Mouse (Mus musculus): ENCODE measurements at regions not wholly inside any gene's neighbourhood (a gene's known extent, or its start where the extent isn't known, plus 50 kb on each side); places are given as distances from the start of the nearest gene placed in this dataset.
"Not testable (repeated sequence)": the region's sequence is repeated elsewhere in the genome, so short reads cannot be mapped to it uniquely, and the experiment has no call there.

DNA sequence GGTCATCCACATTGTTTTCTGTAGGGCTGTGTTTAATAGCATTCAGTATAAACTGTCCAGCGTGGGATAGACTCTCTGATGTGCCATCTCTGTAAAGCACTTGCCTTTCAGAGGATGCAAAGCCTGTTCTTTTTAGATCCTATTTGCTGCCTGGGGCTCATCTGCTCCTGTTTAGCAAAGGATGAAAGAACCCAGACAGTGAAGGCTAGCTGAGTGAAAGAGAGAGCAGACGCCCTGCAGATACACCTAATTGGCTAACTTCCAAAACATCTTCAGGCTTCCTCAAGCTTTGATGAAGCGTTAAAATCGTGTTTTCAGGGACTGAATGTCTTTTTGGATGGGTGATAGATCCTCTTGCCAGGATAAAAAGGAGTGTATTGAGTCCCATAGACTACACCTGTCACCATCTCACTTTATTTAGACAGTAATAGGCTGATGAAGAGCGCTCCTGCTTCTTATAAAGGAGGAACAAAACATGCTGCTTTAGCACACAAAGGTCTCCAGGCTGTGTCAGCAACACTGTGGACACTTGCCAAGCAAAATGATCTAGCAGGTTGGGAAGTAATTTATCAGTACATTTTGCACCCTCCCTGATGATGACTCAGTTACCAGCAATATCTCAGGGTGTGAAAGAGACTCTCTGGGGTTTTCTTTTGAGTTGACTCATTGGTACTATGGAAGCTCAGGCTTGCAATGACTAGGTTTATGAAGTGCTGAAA lies 4717.3 kb downstream of the 9330182O14Rik start:
- H3K9ac ChIP-seq: no peak overlapping the region
- WGBS: 47% methylated on average over 5 of the region's 5 CpGs
- H3K36me3 ChIP-seq: no peaks in the 10 kb centered on the region
- no peaks in the 10 kb centered on the region for H3K9me3 ChIP-seq
- no peaks in the 10 kb centered on the region for H3K4me1 ChIP-seq (replicated peaks)
- H3K4me3 ChIP-seq (replicated peaks): no peak overlapping the region
- no peak overlapping the region for H3K4me2 ChIP-seq (replicated peaks)
- no peaks in the 10 kb centered on the region for H3K27me3 ChIP-seq (replicated peaks)
- no peak overlapping the region for H3K27ac ChIP-seq
- ATAC-seq: no peak

DNA sequence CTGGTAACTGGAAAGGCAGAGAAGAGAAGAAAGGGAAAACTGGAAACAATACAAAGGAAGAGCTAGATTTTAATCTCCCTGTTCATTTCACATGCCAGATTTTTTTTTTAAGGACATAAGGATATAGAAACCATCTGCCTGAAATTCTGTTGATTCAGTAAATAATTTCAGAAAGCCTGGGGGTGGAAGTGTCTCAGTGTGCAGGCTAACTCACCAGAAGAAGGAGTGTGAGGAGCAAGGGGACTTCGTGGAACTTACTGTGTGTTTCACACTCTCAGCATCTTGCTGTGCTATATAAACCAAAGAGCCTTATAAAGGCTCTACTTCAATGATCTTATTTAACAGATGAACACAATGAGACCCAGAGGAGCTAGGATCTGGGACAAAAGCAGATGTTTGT lies 4722.9 kb downstream of the 9330182O14Rik start:
- Histone ChIP-seq H3K4me1 (replicated peaks) (no peaks in the 10 kb centered on the region), H3K27me3 (replicated peaks) (no peaks in the 10 kb centered on the region), H3K27ac (no peak overlapping the region), H3K9ac (no peak overlapping the region), H3K4me2 (replicated peaks) (no peak overlapping the region), H3K36me3 (no peaks in the 10 kb centered on the region), H3K9me3 (no peaks in the 10 kb centered on the region), H3K4me3 (replicated peaks) (no peak overlapping the region)
- 50% methylated on average over 1 of the region's 1 CpGs for WGBS
- no peak for ATAC-seq

DNA sequence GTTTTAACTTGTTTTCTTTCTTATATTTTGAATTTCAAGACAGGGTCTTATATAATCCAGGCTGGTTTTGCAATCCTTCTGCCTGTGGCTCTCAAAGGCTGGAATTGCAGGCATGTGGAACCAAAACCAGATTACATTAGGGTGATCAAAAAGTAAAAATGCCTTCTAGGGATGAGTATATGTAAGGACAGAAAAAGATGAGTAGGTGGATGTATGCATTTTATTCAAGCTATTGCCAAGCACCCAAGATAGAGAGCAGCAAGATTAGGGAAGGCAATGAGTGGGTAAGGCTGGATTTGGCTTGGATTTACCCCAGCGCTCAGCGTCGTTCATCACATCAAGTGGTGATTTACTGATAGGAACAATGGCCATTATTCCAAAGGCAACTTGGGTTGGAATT lies 4725.2 kb downstream of the 9330182O14Rik start:
- Histone ChIP-seq H3K9me3 (no peaks in the 10 kb centered on the region), H3K36me3 (no peaks in the 10 kb centered on the region), H3K9ac (no peak overlapping the region), H3K27me3 (replicated peaks) (no peaks in the 10 kb centered on the region), H3K4me1 (replicated peaks) (no peaks in the 10 kb centered on the region), H3K27ac (no peak overlapping the region), H3K4me3 (replicated peaks) (no peak overlapping the region), H3K4me2 (replicated peaks) (no peak overlapping the region)
- ATAC-seq: no peak
- WGBS: 83% methylated on average over 3 of the region's 3 CpGs

DNA sequence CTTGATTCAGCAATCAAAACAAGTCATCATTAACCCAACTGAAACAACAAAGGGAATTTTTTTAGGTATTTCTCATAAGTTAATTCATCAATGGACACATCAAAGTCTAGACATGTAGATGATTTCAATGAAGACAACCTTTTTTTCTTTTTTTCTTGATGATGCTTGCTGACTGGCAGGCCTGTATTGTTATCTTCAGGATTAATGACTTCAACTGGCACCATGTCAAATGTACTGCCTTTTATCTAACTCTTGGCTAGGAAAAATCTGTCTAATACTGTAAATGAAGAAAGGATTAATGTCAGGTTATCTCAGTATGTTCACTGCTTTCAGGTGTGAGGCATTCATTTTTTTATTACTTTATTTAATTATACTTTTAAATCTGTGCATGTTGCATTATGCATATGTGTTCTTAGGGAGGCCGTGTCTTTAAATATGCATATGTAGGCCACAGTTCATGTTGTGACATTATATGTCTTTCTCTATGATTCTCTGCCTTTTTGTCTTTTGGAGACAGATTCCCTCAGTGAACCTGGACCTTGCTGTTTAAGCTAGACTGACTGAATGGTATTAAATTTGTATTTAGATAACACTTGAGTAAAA lies 4726.1 kb downstream of the 9330182O14Rik start:
- H3K4me1 ChIP-seq (replicated peaks): no peaks in the 10 kb centered on the region
- no peak overlapping the region for H3K4me3 ChIP-seq (replicated peaks)
- no peak overlapping the region for H3K27ac ChIP-seq
- 84% methylated on average over 1 of the region's 1 CpGs for WGBS
- H3K9ac ChIP-seq: no peak overlapping the region
- no peak overlapping the region for H3K4me2 ChIP-seq (replicated peaks)
- H3K27me3 ChIP-seq (replicated peaks): no peaks in the 10 kb centered on the region
- ATAC-seq: no peak
- no peaks in the 10 kb centered on the region for H3K36me3 ChIP-seq
- H3K9me3 ChIP-seq: no peaks in the 10 kb centered on the region

DNA sequence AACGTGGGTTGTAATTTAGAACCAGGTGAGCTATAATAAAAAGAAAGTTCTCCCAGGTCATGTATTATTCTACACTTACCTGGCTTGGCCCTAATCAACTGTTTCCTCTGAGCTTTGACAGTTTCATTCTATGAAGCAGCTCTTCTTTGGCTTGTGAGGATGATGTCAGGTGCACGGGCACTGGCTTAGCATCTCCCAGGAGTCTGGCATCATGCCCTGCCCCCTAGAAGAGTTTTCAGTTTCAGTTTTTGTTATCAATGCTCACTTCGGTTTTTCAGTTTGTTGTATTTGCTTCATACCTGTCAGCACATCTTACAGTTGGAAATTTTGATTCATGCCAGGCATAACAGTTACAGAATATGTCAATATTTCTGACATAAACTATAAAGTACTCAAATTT lies 4734.4 kb downstream of the 9330182O14Rik start:
- Histone ChIP-seq H3K27ac (no peak overlapping the region), H3K4me2 (replicated peaks) (no peak overlapping the region), H3K9me3 (no peaks in the 10 kb centered on the region), H3K36me3 (no peaks in the 10 kb centered on the region), H3K27me3 (replicated peaks) (no peaks in the 10 kb centered on the region), H3K4me1 (replicated peaks) (no peaks in the 10 kb centered on the region), H3K9ac (no peak overlapping the region), H3K4me3 (replicated peaks) (no peak overlapping the region)
- ATAC-seq: no peak
- 78% methylated on average over 3 of the region's 3 CpGs for WGBS

DNA sequence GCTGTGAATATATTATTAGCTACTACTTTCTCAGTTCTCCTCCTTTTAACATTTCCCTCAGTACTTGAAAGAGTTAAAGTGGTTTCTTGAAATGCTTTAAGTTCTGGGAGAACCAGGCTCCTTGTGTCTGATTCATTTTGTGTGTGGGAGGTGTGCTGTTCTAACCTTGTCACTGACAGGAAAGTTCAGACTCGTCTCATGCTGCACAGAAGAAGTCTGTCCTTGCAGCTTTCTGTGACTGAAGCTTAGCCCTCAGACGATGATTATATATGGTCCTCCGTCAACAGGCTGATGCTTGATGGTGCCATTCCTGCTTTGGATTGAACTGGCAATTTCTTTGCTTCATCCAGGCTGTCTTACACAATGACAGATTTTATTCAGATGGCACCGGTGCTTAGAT lies 4734.9 kb downstream of the 9330182O14Rik start:
- 70% methylated on average over 4 of the region's 4 CpGs for WGBS
- H3K4me1 ChIP-seq (replicated peaks): no peaks in the 10 kb centered on the region
- no peak overlapping the region for H3K27ac ChIP-seq
- no peak overlapping the region for H3K4me3 ChIP-seq (replicated peaks)
- H3K27me3 ChIP-seq (replicated peaks): no peaks in the 10 kb centered on the region
- H3K9ac ChIP-seq: no peak overlapping the region
- H3K4me2 ChIP-seq (replicated peaks): no peak overlapping the region
- H3K9me3 ChIP-seq: no peaks in the 10 kb centered on the region
- H3K36me3 ChIP-seq: no peaks in the 10 kb centered on the region
- ATAC-seq: no peak

DNA sequence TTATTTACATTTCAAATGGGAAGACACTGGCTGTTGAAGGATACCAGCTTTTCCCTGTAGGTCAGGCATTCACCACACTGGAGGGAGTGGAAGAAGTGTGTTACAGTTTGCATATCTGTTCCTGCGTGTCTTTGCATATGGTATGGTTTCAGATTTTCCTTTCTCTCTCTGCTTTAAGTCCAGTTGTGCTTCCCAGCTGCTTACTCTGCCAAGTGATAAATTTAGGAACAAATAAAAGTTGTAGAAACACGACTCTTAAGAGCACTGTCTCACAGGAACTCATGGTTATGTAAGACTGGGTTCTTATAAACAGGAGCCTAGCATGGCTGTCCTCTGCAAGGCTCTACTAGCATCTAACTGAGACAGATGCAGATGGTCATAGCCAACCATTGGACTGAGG lies 4735.5 kb downstream of the 9330182O14Rik start:
- no peak overlapping the region for H3K9ac ChIP-seq
- no peak overlapping the region for H3K4me3 ChIP-seq (replicated peaks)
- H3K9me3 ChIP-seq: no peaks in the 10 kb centered on the region
- H3K27me3 ChIP-seq (replicated peaks): no peaks in the 10 kb centered on the region
- 51% methylated on average over 2 of the region's 2 CpGs for WGBS
- no peaks in the 10 kb centered on the region for H3K4me1 ChIP-seq (replicated peaks)
- no peak for ATAC-seq
- no peaks in the 10 kb centered on the region for H3K36me3 ChIP-seq
- H3K4me2 ChIP-seq (replicated peaks): no peak overlapping the region
- no peak overlapping the region for H3K27ac ChIP-seq

DNA sequence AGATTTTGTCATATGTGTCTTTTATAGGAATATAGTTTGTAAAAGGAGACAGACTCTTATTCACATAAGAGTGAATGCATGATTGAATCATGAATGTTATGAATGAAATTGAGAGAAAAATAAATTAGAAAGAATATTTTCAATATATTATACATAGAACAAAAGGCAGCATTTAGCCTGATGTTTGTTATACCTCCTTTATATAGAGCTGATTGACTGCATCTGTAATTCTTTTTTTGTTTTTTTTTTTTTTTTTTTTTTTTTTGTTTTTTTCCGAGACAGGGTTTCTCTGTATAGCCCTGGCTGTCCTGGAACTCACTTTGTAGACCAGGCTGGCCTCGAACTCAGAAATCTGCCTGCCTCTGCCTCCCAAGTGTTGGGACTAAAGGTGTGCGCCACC lies 4736.8 kb downstream of the 9330182O14Rik start:
- H3K27me3 ChIP-seq (replicated peaks); H3K4me1 ChIP-seq (replicated peaks); ATAC-seq; H3K9ac ChIP-seq; H3K4me3 ChIP-seq (replicated peaks); H3K36me3 ChIP-seq; H3K9me3 ChIP-seq; H3K4me2 ChIP-seq (replicated peaks); H3K27ac ChIP-seq: not testable (repeated sequence)
- WGBS: 93% methylated on average over 2 of the region's 3 CpGs

DNA sequence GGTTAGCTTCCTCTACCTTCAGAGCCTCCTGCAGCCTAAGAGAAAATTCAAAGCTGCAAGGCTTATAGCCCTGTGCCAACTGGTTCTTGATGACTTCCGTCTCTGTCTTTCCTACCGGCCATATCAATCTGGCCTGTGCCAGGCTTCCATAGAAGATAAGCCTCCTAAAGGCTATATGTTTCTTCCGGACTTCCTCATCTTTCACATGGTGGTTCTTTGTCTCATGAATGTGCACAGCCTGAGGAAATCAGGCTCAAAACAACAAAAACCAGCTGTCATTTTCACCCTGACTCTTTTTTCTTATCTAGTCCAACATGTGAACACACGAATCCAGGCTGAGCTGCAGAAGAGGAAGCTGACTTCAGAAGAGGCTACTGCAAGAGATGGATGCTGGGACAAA lies 4748.1 kb downstream of the 9330182O14Rik start:
- H3K9me3 ChIP-seq: no peaks in the 10 kb centered on the region
- no peak overlapping the region for H3K4me3 ChIP-seq (replicated peaks)
- no peaks in the 10 kb centered on the region for H3K4me1 ChIP-seq (replicated peaks)
- no peak overlapping the region for H3K9ac ChIP-seq
- no peak overlapping the region for H3K4me2 ChIP-seq (replicated peaks)
- ATAC-seq: no peak
- H3K36me3 ChIP-seq: no peaks in the 10 kb centered on the region
- 81% methylated on average over 4 of the region's 4 CpGs for WGBS
- no peak overlapping the region for H3K27ac ChIP-seq
- H3K27me3 ChIP-seq (replicated peaks): no peaks in the 10 kb centered on the region

DNA sequence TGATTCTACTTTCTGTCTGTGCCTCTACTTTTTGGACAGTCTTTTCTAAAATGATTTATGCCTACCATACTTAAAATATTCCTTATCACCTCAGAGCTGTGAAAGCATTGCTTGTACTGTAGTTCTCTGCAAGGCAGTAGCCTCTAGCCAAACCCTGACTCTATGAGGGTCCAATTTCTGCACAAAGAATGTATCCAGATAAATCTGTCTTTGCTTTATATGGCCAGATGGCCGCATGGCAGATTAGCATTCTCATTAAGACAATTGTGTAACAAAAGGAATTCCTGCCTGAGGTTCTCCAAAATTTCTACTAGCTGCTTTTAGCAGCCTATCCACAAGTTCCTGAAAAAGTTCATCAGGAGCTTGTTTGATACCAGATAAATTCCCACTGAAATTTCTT lies 4757.4 kb downstream of the 9330182O14Rik start:
- Histone ChIP-seq H3K9ac (no peak overlapping the region), H3K27me3 (replicated peaks) (no peaks in the 10 kb centered on the region), H3K9me3 (no peaks in the 10 kb centered on the region), H3K36me3 (no peaks in the 10 kb centered on the region), H3K27ac (no peak overlapping the region), H3K4me1 (replicated peaks) (no peaks in the 10 kb centered on the region), H3K4me3 (replicated peaks) (no peak overlapping the region), H3K4me2 (replicated peaks) (no peak overlapping the region)
- ATAC-seq: no peak
- 52% methylated on average over 1 of the region's 1 CpGs for WGBS

DNA sequence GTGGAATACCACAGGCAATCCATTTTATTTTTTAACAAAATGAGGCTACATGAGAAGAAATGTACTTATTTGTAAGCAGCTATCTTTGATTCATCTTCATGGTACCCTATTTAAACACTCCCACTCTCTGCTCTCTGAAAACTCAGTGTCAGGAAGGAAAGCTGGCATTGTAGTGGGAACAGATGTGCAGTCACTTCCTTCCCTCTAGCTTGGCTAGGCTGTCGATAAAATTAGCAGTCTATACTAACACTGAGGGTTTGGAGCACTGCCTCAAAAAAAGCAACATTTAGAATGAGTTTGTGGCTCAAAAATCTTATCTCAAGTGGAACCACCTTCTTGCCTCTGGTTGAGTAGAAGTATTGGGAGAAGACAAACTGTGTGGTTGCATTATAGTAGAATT lies 4762.1 kb downstream of the 9330182O14Rik start:
- Histone ChIP-seq H3K4me1 (replicated peaks) (no peaks in the 10 kb centered on the region), H3K4me3 (replicated peaks) (no peak overlapping the region), H3K4me2 (replicated peaks) (no peak overlapping the region), H3K36me3 (no peaks in the 10 kb centered on the region), H3K27me3 (replicated peaks) (no peaks in the 10 kb centered on the region), H3K9me3 (no peaks in the 10 kb centered on the region), H3K9ac (no peak overlapping the region), H3K27ac (no peak overlapping the region)
- 39% methylated on average over 1 of the region's 1 CpGs for WGBS
- ATAC-seq: no peak

DNA sequence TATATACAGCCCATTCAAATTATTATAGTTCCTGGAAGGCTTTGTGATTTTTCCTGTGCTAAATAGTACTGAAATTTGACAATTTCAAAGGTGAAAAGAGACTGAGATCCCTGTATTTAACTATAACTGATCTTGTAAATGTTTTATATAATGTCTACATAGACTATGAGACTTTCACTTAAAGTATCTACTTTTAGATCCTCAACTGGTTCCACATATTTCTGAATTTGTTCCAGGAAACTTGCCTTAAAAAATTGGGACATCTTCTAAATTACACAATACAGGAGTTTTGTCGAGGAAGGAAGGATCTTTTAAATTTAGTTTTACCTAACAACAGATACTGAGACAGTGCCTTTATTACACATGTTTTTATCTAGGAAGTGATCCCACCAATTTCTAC lies 4763.4 kb downstream of the 9330182O14Rik start:
- Histone ChIP-seq H3K9ac (no peak overlapping the region), H3K36me3 (no peaks in the 10 kb centered on the region), H3K4me1 (replicated peaks) (no peaks in the 10 kb centered on the region), H3K4me2 (replicated peaks) (no peak overlapping the region), H3K27ac (no peak overlapping the region), H3K4me3 (replicated peaks) (no peak overlapping the region), H3K27me3 (replicated peaks) (no peaks in the 10 kb centered on the region), H3K9me3 (no peaks in the 10 kb centered on the region)
- ATAC-seq: no peak
- 74% methylated on average over 1 of the region's 1 CpGs for WGBS

DNA sequence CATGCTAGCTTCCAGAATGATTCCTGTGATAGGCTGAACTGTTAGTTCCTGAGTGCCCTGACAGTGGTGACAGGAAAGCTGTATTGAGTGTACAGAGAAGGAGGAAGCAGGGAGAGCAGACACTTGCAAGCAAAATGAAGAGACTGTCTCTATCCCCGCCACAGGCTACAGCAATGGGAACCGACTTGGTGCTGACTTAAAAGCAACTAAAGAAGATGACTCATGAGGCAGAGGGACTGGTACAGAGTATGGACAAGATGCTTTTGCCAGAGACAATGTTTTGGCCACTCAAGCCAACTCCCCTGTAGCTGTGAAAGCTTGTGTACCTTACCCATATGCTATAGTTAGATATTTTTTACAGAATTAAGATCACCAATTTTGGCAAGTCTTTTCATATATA lies 4773.0 kb downstream of the 9330182O14Rik start:
- no peaks in the 10 kb centered on the region for H3K9me3 ChIP-seq
- H3K4me1 ChIP-seq (replicated peaks): no peaks in the 10 kb centered on the region
- no peak for ATAC-seq
- H3K27me3 ChIP-seq (replicated peaks): no peaks in the 10 kb centered on the region
- no peaks in the 10 kb centered on the region for H3K36me3 ChIP-seq
- H3K4me2 ChIP-seq (replicated peaks): no peak overlapping the region
- no peak overlapping the region for H3K27ac ChIP-seq
- WGBS: 65% methylated on average over 2 of the region's 2 CpGs
- no peak overlapping the region for H3K4me3 ChIP-seq (replicated peaks)
- no peak overlapping the region for H3K9ac ChIP-seq

All from intestine, embryonic 15.5 days (tissue).